Mouse (Mus musculus): ENCODE results near the gene Slc30a1.

DNA sequence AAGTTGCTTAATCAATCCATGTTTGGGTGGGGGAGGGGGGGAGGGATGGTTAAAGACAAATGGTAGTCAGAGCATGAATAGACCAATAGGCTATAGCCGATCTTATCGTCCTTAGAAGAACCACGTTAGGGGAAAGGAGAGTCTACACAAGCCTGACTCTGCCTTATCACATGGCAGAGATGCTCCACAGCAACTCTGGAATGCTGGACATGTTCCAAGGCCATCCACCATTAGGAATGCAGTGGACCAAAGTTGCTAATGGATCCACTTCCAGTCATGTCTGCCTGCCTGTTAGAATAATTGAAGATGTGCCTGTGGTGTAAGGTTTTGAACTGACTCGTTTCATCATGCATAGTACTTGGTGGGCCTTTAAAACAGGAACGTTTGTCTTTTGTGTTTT lies 45.3 kb upstream of the Slc30a1 start:
- TF ChIP-seq CTCF (conservative IDR thresholded peaks at IDR 0.05; ENCODE audit: insufficient read depth, insufficient read length, low read depth, low read length) (no peak), POLR2A (IDR thresholded peaks at IDR 0.05; ENCODE audit: low read depth, low read length) (no peak)
